In genomic region chr1:33058010-33058409, GRCm38 (mm10) we compare ENCODE assay signal across 26 mouse cellular contexts.
DNase-seq lines count a peak whose midpoint lies in the region.
"Had no signal": no experiment of that assay in that cellular context is flagged by ENCODE, and none has a peak within 500 bp of the region (broad histone marks: within the 10 kb centered on the region; RNA-seq: fewer than 3 reads in every experiment).

No protein-coding gene starts in this region.

- WGBS in heart, embryonic 10.5 days: 84% methylated on average over 2 of the region's 2 CpGs

- H3K4me3 ChIP-seq in heart, embryonic 10.5 days: no peak overlapping the region
- H3K4me3 ChIP-seq: embryonic facial prominence, embryonic 12.5 days; embryonic facial prominence, embryonic 15.5 days; hindbrain, embryonic 10.5 days had no signal

- H3K27me3 ChIP-seq in heart, embryonic 10.5 days (ENCODE audit: insufficient read depth, poor library complexity, severe bottlenecking): no peaks in the 10 kb centered on the region
- H3K27me3 ChIP-seq: CH12.LX; embryonic facial prominence, embryonic 12.5 days; embryonic facial prominence, embryonic 15.5 days; Patski had no signal

- peak; percentile 25 for DNase-seq in gastrocnemius, adult 18-20 months (ENCODE audit: low spot score)
- no peak for DNase-seq in gastrocnemius, postnatal 4 days (ENCODE audit: low spot score in 2 of 2)
- peak; percentile 49 to 65 for DNase-seq in heart, adult 18-20 months
- no peak for DNase-seq in heart, embryonic 10.5 days (ENCODE audit: low spot score)
- DNase-seq in brain, adult 2 months (ENCODE audit: low read depth, low spot score): peak; percentile 5
- peak; percentile 1 for DNase-seq in heart, postnatal 25 days (ENCODE audit: low spot score)
- no peak for DNase-seq in right cerebral cortex, postnatal 36 days (ENCODE audit: low spot score in 2 of 2)
- no peak for DNase-seq in right cerebral cortex, postnatal 14 days
- DNase-seq: adrenal gland, postnatal 10 days; adrenal gland, postnatal 36 days; cerebellum, adult 11 months; cerebellum, adult 2 months; cerebellum, adult 9-11 months; cerebellum, postnatal 25 days; forebrain, postnatal 0 days; gastrocnemius, postnatal 10 days; kidney, adult 18-20 months; kidney, adult 9 months had no signal

- no peaks in the 10 kb centered on the region for H3K9me3 ChIP-seq in heart, embryonic 10.5 days
- H3K9me3 ChIP-seq: embryonic facial prominence, embryonic 12.5 days; embryonic facial prominence, embryonic 15.5 days; G1E; hindbrain, embryonic 10.5 days had no signal

- intact Hi-C loops in heart, postnatal 25 days (cut with DNase I): no loop called here

- H3K36me3 ChIP-seq in heart, embryonic 10.5 days: no peaks in the 10 kb centered on the region
- H3K36me3 ChIP-seq: embryonic facial prominence, embryonic 12.5 days; embryonic facial prominence, embryonic 15.5 days; G1E; hindbrain, embryonic 10.5 days had no signal

- no peaks in the 10 kb centered on the region for H3K4me1 ChIP-seq in heart, embryonic 10.5 days
- H3K4me1 ChIP-seq: embryonic facial prominence, embryonic 12.5 days; embryonic facial prominence, embryonic 15.5 days; hindbrain, embryonic 10.5 days had no signal

- H3K27ac ChIP-seq in heart, embryonic 10.5 days: no peak overlapping the region
- H3K27ac ChIP-seq: embryonic facial prominence, embryonic 12.5 days; embryonic facial prominence, embryonic 15.5 days; hindbrain, embryonic 10.5 days; hindbrain, embryonic 14.5 days; hindbrain, postnatal 0 days had no signal

Comparison
In these comparisons a context has a peak if more than half of its experiments do, and no peak if none do; other contexts are left out.
1. DNase-seq: peak in gastrocnemius, adult 18-20 months (single experiment), heart, adult 18-20 months (2 of 2), brain, adult 2 months (single experiment) and heart, postnatal 25 days (single experiment); none in gastrocnemius, postnatal 4 days (0 of 2), heart, embryonic 10.5 days (single experiment), right cerebral cortex, postnatal 36 days (0 of 2) and right cerebral cortex, postnatal 14 days (single experiment).